Mouse (Mus musculus): ENCODE measurements around the gene Pgr. TPM values are rescaled to one million over a fixed set of nuclear protein-coding genes. Genes with fewer than 3 reads are reported as not detected.

Pgr gene
- total RNA-seq, 2 experiments from 2014 or later = 0.26 to 0.30 TPM

Other genes with a start within 250 kb of the Pgr start
- under 1 TPM in 1 of 2 experiments, not detected in 1; 0.10 TPM for gene Gm16485, start 72.0 kb downstream of the Pgr start, total RNA-seq (2021)

Measured in adrenal gland, adult 18-20 months (tissue).